Mouse (Mus musculus) ES-E14 (cell line): ENCODE data around the gene Ybx3.
A peak's percentile ranks its signal among the peaks of the same experiment; 100 is the strongest.

Experiments
- CHD2 ChIP-seq: IDR thresholded peaks from 2 replicates; pipeline ENCODE4 v1.6.1; 2014; ENCODE audit warnings: mild to moderate bottlenecking, low read depth, low read length, inconsistent platforms
- HCFC1 ChIP-seq: IDR thresholded peaks from 2 replicates; pipeline ENCODE4 v1.6.1; 2012; ENCODE audit warnings: low read length, inconsistent platforms, borderline replicate concordance; ENCODE audit not compliant: insufficient read depth
- MAFK ChIP-seq: IDR thresholded peaks from 2 replicates; pipeline ENCODE4 v1.6.1; 2014; ENCODE audit warnings: mild to moderate bottlenecking, low read depth, low read length, inconsistent platforms; ENCODE audit not compliant: insufficient read depth
- ZC3H11A ChIP-seq: IDR thresholded peaks from 2 replicates; pipeline ENCODE4 v1.6.1; 2012; ENCODE audit warnings: low read depth, mild to moderate bottlenecking, inconsistent platforms, low read length, borderline replicate concordance
- ZNF384 ChIP-seq: IDR thresholded peaks from 2 replicates; pipeline ENCODE4 v1.6.1; 2012; ENCODE audit warnings: low read depth, low read length, inconsistent platforms

GRCm38 (mm10) chr6:131387221-131388039 is 846 bp downstream of the Ybx3 start:
- TF ChIP-seq CHD2 (no peak), HCFC1 (0 out of 2 replicates have a peak, but pooled peaks have one; percentile 32), ZNF384 (no peak), ZC3H11A (no peak), MAFK (no peak)
